Mouse (Mus musculus) lung, embryonic 15.5 days (tissue): Measurements from ENCODE around the gene Olfr419. TPM values are rescaled to one million over a fixed set of nuclear protein-coding genes. Genes with fewer than 3 reads are reported as not detected.

ENCODE experiments used
- ATAC-seq: fragments of 200-750 bp; cut with Nextera tagmentation; 2 replicates; pipeline ENCODE4 v1.8.0; 2017; ENCODE audit warnings: moderate number of reproducible peaks, borderline replicate concordance; ENCODE audit not compliant: low FRiP score, low TSS enrichment; ENCODE audit errors: extremely low read depth
- H3K27ac ChIP-seq: fragments of 300-500 bp; sonication (generic); 2 replicates; pipeline ENCODE4 v1.5.1; 2015; ENCODE audit warnings: moderate library complexity, mild to moderate bottlenecking, inconsistent platforms
- H3K27me3 ChIP-seq: fragments of 300-500 bp; sonication (generic); 2 replicates; pipeline ENCODE4 v1.6.1; 2015; ENCODE audit warnings: inconsistent platforms
- H3K36me3 ChIP-seq: fragments of 300-500 bp; sonication (generic); 2 replicates; pipeline ENCODE4 v1.6.1; 2015; ENCODE audit warnings: inconsistent platforms
- H3K4me1 ChIP-seq: fragments of 300-500 bp; sonication (generic); 2 replicates; pipeline ENCODE4 v1.6.1; 2015; ENCODE audit warnings: inconsistent platforms
- H3K4me2 ChIP-seq: fragments of 300-500 bp; sonication (generic); 2 replicates; pipeline ENCODE4 v1.6.1; 2015; ENCODE audit warnings: inconsistent platforms, mild to moderate bottlenecking, moderate library complexity
- H3K4me3 ChIP-seq: fragments of 300-500 bp; sonication (generic); 2 replicates; pipeline ENCODE4 v1.5.1; 2015; ENCODE audit warnings: mild to moderate bottlenecking, inconsistent platforms
- H3K9ac ChIP-seq: fragments of 300-500 bp; sonication (generic); 2 replicates; pipeline ENCODE4 v1.6.1; 2015; ENCODE audit warnings: inconsistent platforms
- H3K9me3 ChIP-seq: fragments of 300-500 bp; sonication (generic); 2 replicates; pipeline ENCODE4 v1.6.1; 2016; ENCODE audit warnings: inconsistent platforms
- WGBS: fragments of 180-500 bp; shearing (Covaris S2); methylation state at CpG from one replicate; pipeline ENCODE4 v1.1.7; 2015; 5-methylcytosine and 5-hydroxymethylcytosine counted together
- polyA plus RNA-seq: library from polyadenylated mRNA; unstranded; fragments of >200 nt; fragmentation: Nextera tagmentation; extraction: Ambion mirVana; gene quantifications from 2 replicates; pipeline ENCODE4 v1.2.1, GENCODE M21; 2015

Gene Olfr419
- not detected in 2 replicates for polyA plus RNA-seq

GRCm38 (mm10) chr1:174251961-174252360, at the start of gene Olfr419:
Gene Olfr419, minus strand, starts transcription at chr1:174252061.
- no peak within 1 kb of the TSS for H3K9ac ChIP-seq
- H3K4me2 ChIP-seq = no peak within 1 kb of the TSS
- no peaks in the 10 kb centered on the region for H3K36me3 ChIP-seq
- no peaks in the 10 kb centered on the region for H3K27me3 ChIP-seq
- no peaks in the 10 kb centered on the region for H3K4me1 ChIP-seq
- no peak for ATAC-seq
- 73% methylated on average over 3 of the region's 3 CpGs for WGBS
- H3K4me3 ChIP-seq = no peak within 1 kb of the TSS
- H3K27ac ChIP-seq = no peak within 1 kb of the TSS
- H3K9me3 ChIP-seq = no peaks in the 10 kb centered on the region

- Histone ChIP-seq H3K4me3 (no peak overlapping the region), H3K9ac (no peak overlapping the region), H3K4me2 (no peak overlapping the region), H3K36me3 (no peaks in the 10 kb centered on the region), H3K27me3 (no peaks in the 10 kb centered on the region), H3K27ac (no peak overlapping the region), H3K9me3 (no peaks in the 10 kb centered on the region), H3K4me1 (no peaks in the 10 kb centered on the region)
- 74% methylated on average over 3 of the region's 3 CpGs for WGBS
- no peak for ATAC-seq
Observed at GRCm38 (mm10) chr1:174270643-174271042, 18.8 kb upstream of the Olfr419 start.

- WGBS = 47% methylated on average over 4 of the region's 4 CpGs
- Histone ChIP-seq H3K4me3 (no peak overlapping the region), H3K9ac (no peak overlapping the region), H3K9me3 (no peaks in the 10 kb centered on the region), H3K27ac (no peak overlapping the region), H3K4me1 (no peaks in the 10 kb centered on the region), H3K27me3 (no peaks in the 10 kb centered on the region), H3K36me3 (no peaks in the 10 kb centered on the region), H3K4me2 (no peak overlapping the region)
- ATAC-seq = no peak
Observed at GRCm38 (mm10) chr1:174269162-174269561, 17.3 kb upstream of the Olfr419 start.

GRCm38 (mm10) chr1:174267816-174268215, 16.0 kb upstream of the Olfr419 start:
- Histone ChIP-seq H3K4me2 (no peak overlapping the region), H3K4me3 (no peak overlapping the region), H3K9ac (no peak overlapping the region), H3K27me3 (no peaks in the 10 kb centered on the region), H3K36me3 (no peaks in the 10 kb centered on the region), H3K9me3 (no peaks in the 10 kb centered on the region), H3K27ac (no peak overlapping the region), H3K4me1 (no peaks in the 10 kb centered on the region)
- WGBS = 75% methylated on average over 4 of the region's 4 CpGs
- ATAC-seq = no peak

- WGBS = 83% methylated on average over 2 of the region's 2 CpGs
- H3K9ac ChIP-seq = no peak overlapping the region
- H3K4me2 ChIP-seq = no peak overlapping the region
- no peaks in the 10 kb centered on the region for H3K27me3 ChIP-seq
- H3K36me3 ChIP-seq = no peaks in the 10 kb centered on the region
- H3K4me1 ChIP-seq = no peaks in the 10 kb centered on the region
- H3K9me3 ChIP-seq = no peaks in the 10 kb centered on the region
- H3K4me3 ChIP-seq = no peak overlapping the region
- no peak for ATAC-seq
- no peak overlapping the region for H3K27ac ChIP-seq
Observed at GRCm38 (mm10) chr1:174250376-174250775, 1.5 kb downstream of the Olfr419 start.

- no peak overlapping the region for H3K9ac ChIP-seq
- H3K4me1 ChIP-seq = no peaks in the 10 kb centered on the region
- 85% methylated on average over 6 of the region's 6 CpGs for WGBS
- H3K9me3 ChIP-seq = no peaks in the 10 kb centered on the region
- no peak for ATAC-seq
- H3K27ac ChIP-seq = no peak overlapping the region
- no peaks in the 10 kb centered on the region for H3K27me3 ChIP-seq
- no peak overlapping the region for H3K4me3 ChIP-seq
- no peaks in the 10 kb centered on the region for H3K36me3 ChIP-seq
- H3K4me2 ChIP-seq = no peak overlapping the region
Observed at GRCm38 (mm10) chr1:174247170-174247569, 4.7 kb downstream of the Olfr419 start.

- ATAC-seq = no peak
- Histone ChIP-seq H3K4me1 (no peaks in the 10 kb centered on the region), H3K36me3 (no peaks in the 10 kb centered on the region), H3K4me3 (no peak overlapping the region), H3K4me2 (no peak overlapping the region), H3K9me3 (no peaks in the 10 kb centered on the region), H3K9ac (no peak overlapping the region), H3K27me3 (no peaks in the 10 kb centered on the region), H3K27ac (no peak overlapping the region)
- 71% methylated on average over 1 of the region's 1 CpGs for WGBS
Observed at GRCm38 (mm10) chr1:174246080-174246479, 5.8 kb downstream of the Olfr419 start.

- Histone ChIP-seq H3K36me3 (no peaks in the 10 kb centered on the region), H3K9me3 (no peaks in the 10 kb centered on the region), H3K4me2 (no peak overlapping the region), H3K27me3 (no peaks in the 10 kb centered on the region), H3K4me1 (no peaks in the 10 kb centered on the region), H3K9ac (no peak overlapping the region), H3K27ac (no peak overlapping the region), H3K4me3 (no peak overlapping the region)
- no peak for ATAC-seq
- WGBS = 70% methylated on average over 2 of the region's 2 CpGs
Observed at GRCm38 (mm10) chr1:174244621-174245020, 7.2 kb downstream of the Olfr419 start.

- ATAC-seq = no peak
- Histone ChIP-seq H3K27me3 (no peaks in the 10 kb centered on the region), H3K4me3 (no peak overlapping the region), H3K4me1 (no peaks in the 10 kb centered on the region), H3K27ac (no peak overlapping the region), H3K9ac (no peak overlapping the region), H3K9me3 (no peaks in the 10 kb centered on the region), H3K36me3 (no peaks in the 10 kb centered on the region), H3K4me2 (no peak overlapping the region)
- 85% methylated on average over 4 of the region's 4 CpGs for WGBS
Observed at GRCm38 (mm10) chr1:174239916-174240315, 11.9 kb downstream of the Olfr419 start.

- H3K4me2 ChIP-seq = no peak overlapping the region
- H3K27ac ChIP-seq = no peak overlapping the region
- no peaks in the 10 kb centered on the region for H3K9me3 ChIP-seq
- no peaks in the 10 kb centered on the region for H3K4me1 ChIP-seq
- 77% methylated on average over 8 of the region's 8 CpGs for WGBS
- no peak overlapping the region for H3K9ac ChIP-seq
- no peak overlapping the region for H3K4me3 ChIP-seq
- H3K27me3 ChIP-seq = no peaks in the 10 kb centered on the region
- ATAC-seq = no peak
- no peaks in the 10 kb centered on the region for H3K36me3 ChIP-seq
Observed at GRCm38 (mm10) chr1:174216528-174217204, 35.2 kb downstream of the Olfr419 start.

- Histone ChIP-seq H3K4me1 (no peaks in the 10 kb centered on the region), H3K4me3 (no peak overlapping the region), H3K4me2 (no peak overlapping the region), H3K9me3 (no peaks in the 10 kb centered on the region), H3K27ac (no peak overlapping the region), H3K36me3 (no peaks in the 10 kb centered on the region), H3K27me3 (no peaks in the 10 kb centered on the region), H3K9ac (no peak overlapping the region)
- no peak for ATAC-seq
- WGBS = 52% methylated on average over 8 of the region's 8 CpGs
Observed at GRCm38 (mm10) chr1:174215270-174216038, 36.4 kb downstream of the Olfr419 start.

- 72% methylated on average over 5 of the region's 5 CpGs for WGBS
- Histone ChIP-seq H3K36me3 (no peaks in the 10 kb centered on the region), H3K9ac (no peak overlapping the region), H3K27me3 (no peaks in the 10 kb centered on the region), H3K4me1 (no peaks in the 10 kb centered on the region), H3K4me3 (no peak overlapping the region), H3K27ac (no peak overlapping the region), H3K4me2 (no peak overlapping the region), H3K9me3 (no peaks in the 10 kb centered on the region)
- no peak for ATAC-seq
Observed at GRCm38 (mm10) chr1:174212286-174212685, 39.6 kb downstream of the Olfr419 start.
